Mouse (Mus musculus) T-cell, adult 2 months (primary cell): ENCODE data around the gene Krt20.
A peak's percentile ranks its signal among the peaks of the same experiment; 100 is the strongest.

Source experiments
- DNase-seq: peaks from one replicate; pipeline ENCODE4 v3.0.0; 2022; ENCODE audit warnings: low spot score

Gene Krt20

GRCm38 (mm10) chr11:99406186-99406585, 31.8 kb downstream of the Krt20 start:
- no peak for DNase-seq

GRCm38 (mm10) chr11:99399956-99400549, 37.9 kb downstream of the Krt20 start:
- no peak for DNase-seq

- DNase-seq, result no peak
Measured at GRCm38 (mm10) chr11:99398832-99399231, 39.1 kb downstream of the Krt20 start.

GRCm38 (mm10) chr11:99398084-99398483, 39.9 kb downstream of the Krt20 start:
- no peak for DNase-seq

- no peak for DNase-seq
Measured at GRCm38 (mm10) chr11:99396661-99397060, 41.3 kb downstream of the Krt20 start.

- DNase-seq, result no peak
Measured at GRCm38 (mm10) chr11:99396034-99396433, 41.9 kb downstream of the Krt20 start.

GRCm38 (mm10) chr11:99392492-99392891, 45.5 kb downstream of the Krt20 start:
- DNase-seq, result no peak

GRCm38 (mm10) chr11:99391375-99391774, 46.6 kb downstream of the Krt20 start:
- DNase-seq, result no peak

GRCm38 (mm10) chr11:99390866-99391265, 47.1 kb downstream of the Krt20 start:
- no peak for DNase-seq

GRCm38 (mm10) chr11:99389264-99389663, 48.7 kb downstream of the Krt20 start, which contains the start of gene Krt10:
Gene Krt10, minus strand, starts transcription at chr11:99389364.
- DNase-seq, result no peak

- DNase-seq, result no peak
Measured at GRCm38 (mm10) chr11:99388661-99389060, 49.3 kb downstream of the Krt20 start.

GRCm38 (mm10) chr11:99385813-99386721, 51.9 kb downstream of the Krt20 start:
- peak; percentile 79 for DNase-seq

- peak; percentile 70 for DNase-seq
Measured at GRCm38 (mm10) chr11:99379568-99379967, 58.4 kb downstream of the Krt20 start.
